Mouse (Mus musculus) kidney, adult 9 months (tissue): Measurements from ENCODE around the gene Sult1d1.
A peak's percentile ranks its signal among the peaks of the same experiment; 100 is the strongest.

Experiments
- DNase-seq: peaks from one replicate; pipeline ENCODE4 v3.0.0; 2022

Gene Sult1d1

GRCm38 (mm10) chr5:87568845-87569244 lies at the start of gene Sult1d1:
Gene Sult1d1 (minus strand): TSS chr5:87569027.
- DNase-seq = peak; percentile 85

DNA sequence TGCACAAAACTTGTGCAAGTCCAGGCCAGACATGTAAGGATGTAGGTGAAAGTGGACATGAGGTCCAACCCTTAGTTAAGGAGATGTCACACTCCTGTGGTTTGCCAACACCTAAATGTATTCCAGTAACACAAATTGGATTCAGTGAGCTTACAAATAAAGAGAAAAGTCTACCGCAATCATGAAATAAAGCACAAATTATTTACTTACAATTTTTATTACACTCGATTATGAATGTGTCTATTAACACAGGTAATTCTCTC lies 46.2 kb upstream of the Sult1d1 start:
- peak; percentile 75 for DNase-seq

GRCm38 (mm10) chr5:87614364-87615127 lies 45.7 kb upstream of the Sult1d1 start:
- DNase-seq = peak; percentile 78

DNA sequence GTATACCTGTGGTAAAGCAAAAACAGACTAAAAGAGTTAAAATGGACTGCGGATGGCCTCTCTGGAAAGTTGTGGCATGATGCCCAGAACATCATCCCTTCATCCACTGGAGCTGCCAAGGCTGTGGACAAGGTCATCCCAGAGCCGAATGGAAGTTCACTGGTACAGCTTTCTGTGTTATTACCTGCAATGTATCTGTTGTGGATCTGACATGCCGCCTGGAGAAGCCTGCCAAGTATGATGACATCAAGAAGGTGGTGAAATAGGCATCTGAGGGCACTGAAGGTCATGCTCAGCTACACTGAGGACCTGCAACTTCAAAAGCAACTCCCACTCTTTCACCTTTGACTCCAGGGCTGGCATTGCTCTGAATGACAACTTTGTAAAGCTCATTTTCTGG lies 32.2 kb upstream of the Sult1d1 start:
- peak; percentile 36 for DNase-seq

DNA sequence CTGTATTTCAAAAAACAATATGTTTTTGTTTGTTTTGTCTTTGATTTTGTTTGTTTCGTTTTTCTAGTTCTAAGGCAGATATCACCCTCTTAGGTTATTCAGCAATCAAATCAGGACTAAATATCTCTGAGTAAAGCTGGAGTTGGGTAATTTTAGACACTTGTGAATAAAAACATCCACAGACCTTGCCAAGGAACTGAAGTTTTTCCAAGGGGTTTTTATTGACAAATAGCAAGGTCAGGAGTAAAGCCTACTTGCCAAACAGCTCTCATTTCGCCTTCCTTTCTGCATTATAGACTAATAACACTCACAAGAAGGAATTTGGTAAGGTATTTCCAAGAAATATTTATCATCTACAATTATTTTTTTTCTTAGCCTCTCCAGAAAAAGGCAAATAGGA lies 29.1 kb upstream of the Sult1d1 start:
- no peak for DNase-seq

GRCm38 (mm10) chr5:87591494-87591893 lies 22.7 kb upstream of the Sult1d1 start, which contains the start of gene Sult1e1:
Gene Sult1e1 (minus strand): TSS chr5:87591594.
- no peak for DNase-seq

GRCm38 (mm10) chr5:87589916-87590315 lies 21.1 kb upstream of the Sult1d1 start:
- no peak for DNase-seq

- DNase-seq = no peak
These were observed 11.6 kb upstream of the Sult1d1 start for GRCm38 (mm10) chr5:87580389-87580788.

GRCm38 (mm10) chr5:87574174-87574573 lies 5.3 kb upstream of the Sult1d1 start:
- no peak for DNase-seq

DNA sequence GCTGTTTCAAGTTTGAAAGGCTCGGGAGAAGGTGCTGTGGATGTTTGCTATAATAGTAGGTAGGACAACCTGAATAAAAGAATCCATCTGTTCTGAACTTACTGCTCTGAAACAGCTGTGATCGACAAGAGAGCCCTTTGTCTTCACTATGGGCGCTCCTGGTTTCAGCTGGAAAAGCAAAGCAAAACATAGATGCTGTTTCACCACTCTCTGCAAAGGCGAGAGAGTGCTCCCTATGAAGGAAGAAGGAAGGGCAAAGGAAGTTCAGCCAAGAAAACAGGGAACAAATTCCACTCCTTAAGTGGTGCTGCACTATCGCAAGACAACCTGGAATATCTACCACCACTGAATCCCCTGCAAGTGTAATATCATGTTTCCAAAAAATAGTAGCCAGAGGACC lies 4.7 kb upstream of the Sult1d1 start:
- peak; percentile 68 for DNase-seq

DNA sequence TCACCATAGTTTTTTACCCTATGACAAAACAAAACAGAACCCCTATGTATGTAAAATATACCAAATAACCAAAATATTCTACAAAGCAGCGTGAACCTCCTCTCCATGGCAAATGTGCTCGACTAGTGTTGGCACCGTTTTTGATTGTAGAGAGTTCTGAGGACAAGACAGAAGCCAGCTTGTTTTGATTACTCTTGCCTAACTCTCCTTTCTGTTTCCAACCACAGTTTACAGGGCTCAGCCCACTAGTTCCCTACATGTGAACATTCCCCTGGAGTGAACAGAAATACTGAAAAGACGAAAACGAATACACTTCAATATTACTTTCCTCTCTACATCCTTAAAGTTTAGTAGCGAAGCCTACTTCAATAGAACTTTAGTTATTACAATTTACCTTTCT lies 4.0 kb upstream of the Sult1d1 start:
- no peak for DNase-seq

GRCm38 (mm10) chr5:87567306-87567705 lies 1.5 kb downstream of the Sult1d1 start:
- peak; percentile 69 for DNase-seq

GRCm38 (mm10) chr5:87562966-87563365 lies 5.9 kb downstream of the Sult1d1 start:
- peak; percentile 97 for DNase-seq

- DNase-seq = no peak
These were observed 6.3 kb downstream of the Sult1d1 start for GRCm38 (mm10) chr5:87562526-87562925.

DNA sequence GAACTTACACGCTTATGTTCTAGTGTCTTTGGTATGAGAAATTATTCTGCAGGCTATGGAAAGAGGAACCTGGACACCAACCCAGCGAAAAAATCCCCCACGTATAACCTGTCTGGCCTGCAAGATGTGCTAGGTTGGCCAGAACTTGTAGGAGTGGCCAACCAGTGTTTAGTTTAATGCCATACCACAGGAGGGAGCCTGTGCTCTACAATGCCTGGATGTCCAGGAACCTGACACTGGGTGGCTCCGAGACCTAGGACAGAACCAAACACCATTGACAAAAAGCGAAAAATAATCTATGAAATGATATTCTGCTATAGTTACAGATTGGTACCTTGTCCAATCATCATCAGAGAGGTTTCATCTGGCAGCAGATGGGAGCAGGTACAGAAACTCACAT lies 8.7 kb downstream of the Sult1d1 start:
- peak; percentile 65 for DNase-seq

GRCm38 (mm10) chr5:87550935-87551334 lies 17.9 kb downstream of the Sult1d1 start:
- DNase-seq = no peak

DNA sequence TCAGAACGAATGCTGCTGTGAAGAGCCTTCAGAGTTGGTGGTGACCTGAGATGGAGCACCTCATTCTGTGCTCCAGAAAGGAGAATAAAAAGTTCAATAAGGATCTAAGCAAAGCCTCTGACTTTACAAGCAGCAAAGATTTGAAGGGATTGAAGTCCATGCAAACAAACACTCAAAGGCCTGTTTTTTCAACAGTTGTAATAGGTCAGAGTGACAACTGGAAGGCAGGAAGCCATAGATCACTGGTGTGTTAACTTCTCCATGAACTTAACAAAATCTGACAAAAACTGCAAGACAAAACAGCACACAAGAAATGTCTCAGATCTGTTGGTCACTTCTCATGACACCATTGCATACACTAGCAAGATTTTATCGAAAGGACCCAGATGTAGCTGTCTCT lies 30.7 kb downstream of the Sult1d1 start, which contains the start of gene Sult1b1:
TSS of gene Sult1b1 (minus strand) at position 85 of the 400 bp plus-strand sequence.
- DNase-seq = no peak

DNA sequence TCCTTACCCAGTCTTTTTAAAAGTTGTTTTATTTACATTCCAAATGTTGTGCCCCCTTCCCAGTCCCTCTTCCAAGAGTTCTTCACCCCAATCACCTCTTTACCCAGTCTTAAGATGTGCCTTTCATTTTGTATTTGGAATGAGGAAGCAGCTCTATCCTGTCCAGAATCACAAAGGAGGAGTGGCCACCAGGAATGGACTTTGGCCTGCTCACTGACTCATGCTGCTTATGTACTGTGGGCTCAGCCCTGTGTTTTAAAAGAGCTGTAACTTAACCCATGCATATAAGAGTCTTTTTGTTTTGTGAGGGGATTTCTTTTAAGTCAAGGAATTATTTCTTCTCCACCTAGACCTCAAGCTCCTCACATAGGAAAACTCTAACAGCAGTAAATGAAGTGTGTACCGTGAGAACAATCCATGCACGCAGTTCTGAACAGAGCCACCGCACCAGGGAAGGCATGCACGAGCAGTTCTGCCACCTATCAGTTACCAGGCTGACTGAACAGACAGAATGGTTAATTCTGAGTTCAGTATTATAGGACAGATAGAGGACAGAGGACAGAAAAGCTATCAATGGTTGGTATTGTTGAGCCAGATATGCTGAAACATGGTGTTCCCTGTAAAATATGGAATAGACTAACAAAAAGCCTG lies 32.7 kb downstream of the Sult1d1 start:
- DNase-seq = peak; percentile 91

- peak; percentile 83 for DNase-seq
These were observed 36.5 kb downstream of the Sult1d1 start for GRCm38 (mm10) chr5:87532288-87532687.

- peak; percentile 65 for DNase-seq
These were observed 45.3 kb downstream of the Sult1d1 start for GRCm38 (mm10) chr5:87523561-87523960.

DNA sequence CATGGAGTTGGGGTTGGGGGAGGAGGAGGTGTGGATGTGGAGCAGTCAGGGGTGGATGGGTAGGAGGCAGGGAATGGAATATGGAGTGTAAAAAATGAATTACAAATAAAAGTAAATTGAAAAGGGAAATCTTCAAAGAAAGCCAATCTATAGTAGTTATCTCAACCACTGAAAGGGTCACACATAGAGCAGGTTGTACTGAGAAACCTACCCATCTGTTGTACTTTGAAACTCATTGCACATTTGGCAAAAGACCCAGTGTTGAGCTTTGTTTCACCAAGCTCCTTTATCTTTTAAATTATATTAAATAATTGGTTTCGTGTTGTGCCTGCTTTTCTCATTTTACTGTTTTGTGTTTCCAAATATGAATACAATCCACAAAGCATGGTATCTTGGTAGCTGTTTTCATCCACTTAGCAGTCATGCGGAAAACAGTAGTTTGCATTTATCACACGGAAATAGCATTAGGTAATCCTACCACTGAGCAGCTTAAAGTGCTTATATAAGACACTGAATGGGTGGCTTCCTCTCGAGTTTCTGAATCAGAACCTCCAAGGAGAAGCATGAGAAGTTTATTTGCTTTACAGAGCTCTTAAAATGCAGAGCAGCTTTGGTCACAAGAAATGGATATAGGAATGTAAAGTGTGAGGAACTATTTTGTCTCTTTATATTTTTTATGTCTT lies 62.9 kb downstream of the Sult1d1 start:
- peak; percentile 11 for DNase-seq
